Mouse (Mus musculus): ENCODE results near the gene Creb3. TPM values are rescaled to one million over a fixed set of nuclear protein-coding genes. Genes with fewer than 3 reads are reported as not detected.
A peak's percentile ranks its signal among the peaks of the same experiment; 100 is the strongest.

Creb3 gene
- polyA plus RNA-seq, 1 experiment from 2014 or later: 43.3 TPM

DNA sequence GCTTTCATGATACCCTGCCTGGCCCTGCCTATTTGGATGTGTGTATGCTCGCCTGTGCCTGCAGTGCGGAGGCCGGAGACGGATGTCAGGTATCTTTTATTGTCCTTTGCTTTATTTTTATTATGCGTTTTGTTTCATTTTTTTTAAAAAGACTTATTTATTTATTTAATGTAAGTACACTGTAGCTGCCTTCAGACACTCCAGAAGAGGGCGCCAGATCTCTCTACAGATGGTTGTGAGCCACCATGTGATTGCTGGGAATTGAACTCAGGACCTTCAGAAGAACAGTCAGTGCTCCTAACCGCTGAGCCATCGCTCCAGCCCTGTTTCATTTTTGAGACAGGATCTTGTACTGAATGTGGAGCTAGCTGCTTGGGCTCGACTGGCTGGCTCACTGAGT, 33.6 kb upstream of the Creb3 start:
- H3K27me3 ChIP-seq (ENCODE audit: control insufficient read depth, insufficient read depth, low read length): peaks cover 17% of the 10 kb centered on the region
- no peak overlapping the region for H3K27ac ChIP-seq (replicated peaks; ENCODE audit: low read depth, low read length)
- peaks cover 14% of the 10 kb centered on the region for H3K36me3 ChIP-seq (ENCODE audit: control insufficient read depth, insufficient read depth, low read length)
- no peak overlapping the region for H3K4me2 ChIP-seq (ENCODE audit: low read depth, severe bottlenecking)
- H3K4me3 ChIP-seq (ENCODE audit: low read depth, low read length): no peak overlapping the region
- H3K9me3 ChIP-seq (ENCODE audit: control insufficient read depth, low read length): no peaks in the 10 kb centered on the region; the same call in 1 of the 2 replicates
- WGBS: 75% methylated on average over 9 of the region's 9 CpGs
- H3K9ac ChIP-seq (ENCODE audit: low read length): no peak overlapping the region
- ATAC-seq (ENCODE audit: insufficient number of reproducible peaks, low FRiP score, low TSS enrichment, low read depth) (no peak), DNase-seq (ENCODE audit: low spot score) (no peak)
- H3K4me1 ChIP-seq (ENCODE audit: control insufficient read depth, insufficient read depth, low read length): peaks cover 4% of the 10 kb centered on the region; the same call in 1 of the 2 replicates

- DNase-seq (ENCODE audit: low spot score): no peak
- H3K4me2 ChIP-seq (ENCODE audit: low read depth, severe bottlenecking): no peak overlapping the region
- no peak for ATAC-seq (ENCODE audit: insufficient number of reproducible peaks, low FRiP score, low TSS enrichment, low read depth)
- WGBS: 73% methylated on average over 8 of the region's 8 CpGs
- no peaks in the 10 kb centered on the region; the same call in 1 of the 2 replicates for H3K9me3 ChIP-seq (ENCODE audit: control insufficient read depth, low read length)
- H3K27me3 ChIP-seq (ENCODE audit: control insufficient read depth, insufficient read depth, low read length): 0 out of 2 replicates have a peak, but pooled peaks cover 7% of the 10 kb centered on the region
- H3K27ac ChIP-seq (replicated peaks; ENCODE audit: low read depth, low read length): no peak overlapping the region
- H3K36me3 ChIP-seq (ENCODE audit: control insufficient read depth, insufficient read depth, low read length): peaks cover 21% of the 10 kb centered on the region
- H3K4me1 ChIP-seq (ENCODE audit: control insufficient read depth, insufficient read depth, low read length): no peaks in the 10 kb centered on the region
- H3K9ac ChIP-seq (ENCODE audit: low read length): no peak overlapping the region
- no peak overlapping the region for H3K4me3 ChIP-seq (ENCODE audit: low read depth, low read length)
Observed at GRCm38 (mm10) chr4:43530081-43530501, 32.0 kb upstream of the Creb3 start.

- Histone ChIP-seq H3K4me2 (ENCODE audit: low read depth, severe bottlenecking) (no peak overlapping the region), H3K36me3 (ENCODE audit: control insufficient read depth, insufficient read depth, low read length) (peaks cover 26% of the 10 kb centered on the region), H3K4me3 (ENCODE audit: low read depth, low read length) (no peak overlapping the region), H3K27ac (replicated peaks; ENCODE audit: low read depth, low read length) (no peak overlapping the region), H3K27me3 (ENCODE audit: control insufficient read depth, insufficient read depth, low read length) (0 out of 2 replicates have a peak, but pooled peaks cover 3% of the 10 kb centered on the region), H3K4me1 (ENCODE audit: control insufficient read depth, insufficient read depth, low read length) (no peaks in the 10 kb centered on the region), H3K9ac (ENCODE audit: low read length) (no peak overlapping the region), H3K9me3 (ENCODE audit: control insufficient read depth, low read length) (no peaks in the 10 kb centered on the region; the same call in 1 of the 2 replicates)
- WGBS: 28% methylated on average over 7 of the region's 7 CpGs
- ATAC-seq (ENCODE audit: insufficient number of reproducible peaks, low FRiP score, low TSS enrichment, low read depth) (no peak), DNase-seq (ENCODE audit: low spot score) (peak; percentile 85)
Observed at GRCm38 (mm10) chr4:43530581-43530980, 31.6 kb upstream of the Creb3 start.

- DNase-seq (ENCODE audit: low spot score) (no peak), ATAC-seq (ENCODE audit: insufficient number of reproducible peaks, low FRiP score, low TSS enrichment, low read depth) (no peak)
- H3K4me2 ChIP-seq (ENCODE audit: low read depth, severe bottlenecking): no peak overlapping the region
- H3K4me3 ChIP-seq (ENCODE audit: low read depth, low read length): no peak overlapping the region
- no peaks in the 10 kb centered on the region for H3K27me3 ChIP-seq (ENCODE audit: control insufficient read depth, insufficient read depth, low read length)
- peaks cover 44% of the 10 kb centered on the region for H3K36me3 ChIP-seq (ENCODE audit: control insufficient read depth, insufficient read depth, low read length)
- H3K4me1 ChIP-seq (ENCODE audit: control insufficient read depth, insufficient read depth, low read length): no peaks in the 10 kb centered on the region
- no peak overlapping the region for H3K9ac ChIP-seq (ENCODE audit: low read length)
- WGBS: 82% methylated on average over 9 of the region's 9 CpGs
- no peak overlapping the region for H3K27ac ChIP-seq (replicated peaks; ENCODE audit: low read depth, low read length)
- H3K9me3 ChIP-seq (ENCODE audit: control insufficient read depth, low read length): no peaks in the 10 kb centered on the region
Observed at GRCm38 (mm10) chr4:43533270-43533669, 28.9 kb upstream of the Creb3 start.

DNA sequence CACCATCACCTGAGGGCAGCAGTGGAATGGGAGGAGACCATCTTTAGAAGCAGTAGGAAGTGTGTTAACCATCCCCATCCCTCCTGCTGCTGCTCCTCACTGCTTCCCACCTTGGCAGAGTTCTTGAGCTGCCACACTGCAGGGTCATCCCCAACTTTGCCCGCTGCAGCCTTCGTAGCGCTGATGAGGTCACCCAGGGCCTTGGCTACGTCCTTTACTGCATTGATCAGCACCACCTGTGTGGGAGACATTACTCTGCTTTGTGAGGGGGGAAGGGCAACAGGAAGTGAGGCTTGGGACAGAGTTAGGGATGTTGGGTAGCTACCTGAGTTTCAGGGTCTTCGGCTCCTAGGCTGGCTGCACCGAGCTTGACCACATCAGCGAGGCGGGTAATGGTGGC, 26.5 kb upstream of the Creb3 start:
- no peak overlapping the region for H3K9ac ChIP-seq (ENCODE audit: low read length)
- peaks cover 66% of the 10 kb centered on the region for H3K36me3 ChIP-seq (ENCODE audit: control insufficient read depth, insufficient read depth, low read length)
- DNase-seq (ENCODE audit: low spot score) (no peak), ATAC-seq (ENCODE audit: insufficient number of reproducible peaks, low FRiP score, low TSS enrichment, low read depth) (no peak)
- 97% methylated on average over 8 of the region's 8 CpGs for WGBS
- no peak overlapping the region for H3K4me3 ChIP-seq (ENCODE audit: low read depth, low read length)
- no peak overlapping the region for H3K4me2 ChIP-seq (ENCODE audit: low read depth, severe bottlenecking)
- no peak overlapping the region for H3K27ac ChIP-seq (replicated peaks; ENCODE audit: low read depth, low read length)
- H3K4me1 ChIP-seq (ENCODE audit: control insufficient read depth, insufficient read depth, low read length): no peaks in the 10 kb centered on the region
- H3K9me3 ChIP-seq (ENCODE audit: control insufficient read depth, low read length): no peaks in the 10 kb centered on the region
- no peaks in the 10 kb centered on the region for H3K27me3 ChIP-seq (ENCODE audit: control insufficient read depth, insufficient read depth, low read length)

DNA sequence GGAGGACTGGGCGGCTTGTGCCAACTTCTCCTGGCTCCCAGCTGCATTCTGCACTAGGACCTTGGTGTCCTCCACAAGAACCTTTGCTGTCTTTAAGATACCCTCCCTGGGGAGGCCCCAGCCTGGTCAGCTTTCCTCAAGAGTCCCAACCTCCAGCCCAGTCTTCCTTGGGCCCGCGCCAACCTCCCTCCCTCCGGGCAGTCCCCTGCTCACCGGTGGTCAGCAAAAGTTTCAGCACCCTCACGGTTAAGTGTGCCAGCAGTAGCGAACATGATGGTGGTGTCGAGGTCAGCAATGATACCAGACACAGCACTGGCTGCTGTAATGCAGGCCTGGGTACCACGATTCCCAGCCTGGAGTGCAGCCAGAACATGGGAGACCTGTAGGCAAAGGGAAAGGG, 26.1 kb upstream of the Creb3 start:
- no peak overlapping the region for H3K4me3 ChIP-seq (ENCODE audit: low read depth, low read length)
- H3K4me2 ChIP-seq (ENCODE audit: low read depth, severe bottlenecking): no peak overlapping the region
- H3K9me3 ChIP-seq (ENCODE audit: control insufficient read depth, low read length): no peaks in the 10 kb centered on the region
- H3K27me3 ChIP-seq (ENCODE audit: control insufficient read depth, insufficient read depth, low read length): no peaks in the 10 kb centered on the region
- no peaks in the 10 kb centered on the region for H3K4me1 ChIP-seq (ENCODE audit: control insufficient read depth, insufficient read depth, low read length)
- H3K27ac ChIP-seq (replicated peaks; ENCODE audit: low read depth, low read length): no peak overlapping the region
- peaks cover 66% of the 10 kb centered on the region for H3K36me3 ChIP-seq (ENCODE audit: control insufficient read depth, insufficient read depth, low read length)
- ATAC-seq (ENCODE audit: insufficient number of reproducible peaks, low FRiP score, low TSS enrichment, low read depth) (no peak), DNase-seq (ENCODE audit: low spot score) (no peak)
- H3K9ac ChIP-seq (ENCODE audit: low read length): no peak overlapping the region
- WGBS: 94% methylated on average over 9 of the region's 9 CpGs

GRCm38 (mm10) chr4:43542044-43542443, 20.1 kb upstream of the Creb3 start:
- Histone ChIP-seq H3K27ac (replicated peaks; ENCODE audit: low read depth, low read length) (no peak overlapping the region), H3K4me2 (ENCODE audit: low read depth, severe bottlenecking) (no peak overlapping the region), H3K9ac (ENCODE audit: low read length) (no peak overlapping the region), H3K27me3 (ENCODE audit: control insufficient read depth, insufficient read depth, low read length) (no peaks in the 10 kb centered on the region), H3K36me3 (ENCODE audit: control insufficient read depth, insufficient read depth, low read length) (peaks cover 79% of the 10 kb centered on the region), H3K4me1 (ENCODE audit: control insufficient read depth, insufficient read depth, low read length) (no peaks in the 10 kb centered on the region), H3K9me3 (ENCODE audit: control insufficient read depth, low read length) (no peaks in the 10 kb centered on the region), H3K4me3 (ENCODE audit: low read depth, low read length) (no peak overlapping the region)
- ATAC-seq (ENCODE audit: insufficient number of reproducible peaks, low FRiP score, low TSS enrichment, low read depth) (no peak), DNase-seq (ENCODE audit: low spot score) (no peak)
- WGBS: 53% methylated on average over 3 of the region's 3 CpGs

- H3K36me3 ChIP-seq (ENCODE audit: control insufficient read depth, insufficient read depth, low read length): peaks cover 73% of the 10 kb centered on the region
- no peak overlapping the region for H3K9ac ChIP-seq (ENCODE audit: low read length)
- ATAC-seq (ENCODE audit: insufficient number of reproducible peaks, low FRiP score, low TSS enrichment, low read depth): no peak
- no peak overlapping the region for H3K27ac ChIP-seq (replicated peaks; ENCODE audit: low read depth, low read length)
- no peak for DNase-seq (ENCODE audit: low spot score)
- no peaks in the 10 kb centered on the region for H3K9me3 ChIP-seq (ENCODE audit: control insufficient read depth, low read length)
- H3K4me2 ChIP-seq (ENCODE audit: low read depth, severe bottlenecking): no peak overlapping the region
- H3K4me3 ChIP-seq (ENCODE audit: low read depth, low read length): no peak overlapping the region
- no peaks in the 10 kb centered on the region for H3K4me1 ChIP-seq (ENCODE audit: control insufficient read depth, insufficient read depth, low read length)
- WGBS: 94% methylated on average over 12 of the region's 12 CpGs
- no peaks in the 10 kb centered on the region for H3K27me3 ChIP-seq (ENCODE audit: control insufficient read depth, insufficient read depth, low read length)
Observed at GRCm38 (mm10) chr4:43546375-43547047, 15.6 kb upstream of the Creb3 start.

GRCm38 (mm10) chr4:43547160-43547559, 15.0 kb upstream of the Creb3 start:
- 94% methylated on average over 8 of the region's 8 CpGs for WGBS

More at GRCm38 (mm10) chr4:43547160-43547559, 15.0 kb upstream of the Creb3 start:
- H3K36me3 ChIP-seq (ENCODE audit: control insufficient read depth, insufficient read depth, low read length): peaks cover 69% of the 10 kb centered on the region
- no peak overlapping the region for H3K9ac ChIP-seq (ENCODE audit: low read length)
- no peaks in the 10 kb centered on the region for H3K27me3 ChIP-seq (ENCODE audit: control insufficient read depth, insufficient read depth, low read length)
- no peak overlapping the region for H3K27ac ChIP-seq (replicated peaks; ENCODE audit: low read depth, low read length)
- H3K4me3 ChIP-seq (ENCODE audit: low read depth, low read length): no peak overlapping the region
- ATAC-seq (ENCODE audit: insufficient number of reproducible peaks, low FRiP score, low TSS enrichment, low read depth) (no peak), DNase-seq (ENCODE audit: low spot score) (no peak)
- H3K4me1 ChIP-seq (ENCODE audit: control insufficient read depth, insufficient read depth, low read length): no peaks in the 10 kb centered on the region
- no peak overlapping the region for H3K4me2 ChIP-seq (ENCODE audit: low read depth, severe bottlenecking)
- no peaks in the 10 kb centered on the region for H3K9me3 ChIP-seq (ENCODE audit: control insufficient read depth, low read length)
